Mouse (Mus musculus) stomach, postnatal 0 days (tissue): ENCODE results near the gene Nufip1.

Experiments used
- CTCF ChIP-seq: IDR thresholded peaks from 2 replicates; pipeline ENCODE4 v1.5.1; 2016; ENCODE audit warnings: antibody characterized with exemption, low read depth, mild to moderate bottlenecking, moderate library complexity
- EP300 ChIP-seq: optimal IDR thresholded peaks from 2 replicates; pipeline ENCODE3; 2016; ENCODE audit warnings: antibody characterized with exemption

GRCm38 (mm10) chr14:76169876-76170466 is 59.3 kb downstream of the Nufip1 start:
- no peak for TF ChIP-seq CTCF
- no peak for TF ChIP-seq EP300
